ENCODE assay signal across 8 mouse cellular contexts in genomic region chr1:183297886-183298489, GRCm38 (mm10). TPM values are rescaled to one million over a fixed set of nuclear protein-coding genes. Genes with fewer than 3 reads are reported as not detected.
A peak's percentile ranks its signal among the peaks of the same experiment; 100 is the strongest.
DNase-seq lines count a peak whose midpoint lies in the region; ATAC-seq and TF ChIP-seq lines count a peak whose summit lies in the region.

No protein-coding gene starts in this region.

- H3K36me3 ChIP-seq in G1E (replicated peaks): peaks cover 14% of the 10 kb centered on the region
- no peaks in the 10 kb centered on the region for H3K36me3 ChIP-seq in hindbrain, embryonic 15.5 days

- H3K9ac ChIP-seq in hindbrain, embryonic 15.5 days: peak overlapping the region; percentile 39

- H3K4me1 ChIP-seq in G1E (ENCODE audit: insufficient read depth, low read depth, low read length): peaks cover 8% of the 10 kb centered on the region; the same call in 1 of the 2 replicates
- H3K4me1 ChIP-seq in hindbrain, embryonic 15.5 days (replicated peaks): peaks cover 4% of the 10 kb centered on the region; the same call in 1 of the 2 replicates

- DNase-seq in G1E (ENCODE audit: low spot score): peak; percentile 48
- peak; percentile 58 for DNase-seq in c-Kit-positive CD71-negative TER-119-negative erythroid progenitor cells, embryonic 14.5 days (ENCODE audit: low read depth)
- peak; percentile 9 to 27 for DNase-seq in frontal cortex, postnatal 25 days (ENCODE audit: low spot score in 2 of 2)
- peak; percentile 9 to 45 for DNase-seq in left cerebral cortex, adult 8-10 months (ENCODE audit: low spot score in 2 of 2)
- DNase-seq in right cerebral cortex, postnatal 14 days: peak; percentile 40
- no peak for DNase-seq in cerebellum, postnatal 14 days

- peak overlapping the region; percentile 86 for H3K27ac ChIP-seq in hindbrain, embryonic 15.5 days (replicated peaks)

- peak; percentile 60 for ATAC-seq in G1E (ENCODE audit: extremely low read depth, insufficient number of reproducible peaks, low FRiP score, poor library complexity, severe bottlenecking)
- no peak for ATAC-seq in hindbrain, embryonic 15.5 days (ENCODE audit: low FRiP score, low read depth)
- peak; percentile 20 for ATAC-seq in megakaryocyte, adult 5-6 weeks (ENCODE audit: poor library complexity, severe bottlenecking)

- peak overlapping the region; percentile 56 for H3K4me2 ChIP-seq in hindbrain, embryonic 15.5 days

- no peaks in the 10 kb centered on the region for H3K9me3 ChIP-seq in G1E (replicated peaks)
- H3K9me3 ChIP-seq in hindbrain, embryonic 15.5 days: no peaks in the 10 kb centered on the region

- peak overlapping the region; percentile 74 for H3K4me3 ChIP-seq in G1E (ENCODE audit: low read depth, low read length)
- H3K4me3 ChIP-seq in hindbrain, embryonic 15.5 days: peak overlapping the region; percentile 48

- TF ChIP-seq CTCF in G1E (IDR thresholded peaks at IDR 0.05; ENCODE audit: low read depth, low read length): no peak

- under 1% methylated on average over 20 of the region's 20 CpGs for WGBS in hindbrain, embryonic 15.5 days

- no peaks in the 10 kb centered on the region for H3K27me3 ChIP-seq in G1E (ENCODE audit: insufficient read depth, low read length)
- no peaks in the 10 kb centered on the region for H3K27me3 ChIP-seq in hindbrain, embryonic 15.5 days

RNA-seq across cellular contexts. Expression of gene Brox, which starts 0.9 kb away (rescaled TPM):
- total RNA-seq in G1E (2014; fragmentation: Nextera tagmentation) (57.6 and 81.9 TPM in 2 replicates), G1E (2017) (85.8 and 85.9 TPM in 2 replicates)
- polyA plus RNA-seq in G1E (2012): 2.0 and 5.4 TPM in 2 replicates
- polyA plus RNA-seq in hindbrain, embryonic 15.5 days (2015; fragmentation: Nextera tagmentation; extraction: Ambion mirVana): 95.8 and 96.5 TPM in 2 replicates
- 10 to 100 TPM; 54.5 to 60.1 (median 57.4) TPM for total RNA-seq in left cerebral cortex, adult 8-10 months (2022)
- total RNA-seq in megakaryocyte, adult 5-6 weeks (2015): 35.1 and 44.4 TPM in 2 replicates
- 52.9 and 66.7 TPM in 2 replicates for total RNA-seq in megakaryocyte, adult 5-6 weeks (2017)

RNA-seq across cellular contexts. Expression of gene Aida, which starts 1.6 kb away (rescaled TPM):
- 29.0 and 53.4 TPM in 2 replicates for total RNA-seq in G1E (2014; fragmentation: Nextera tagmentation)
- total RNA-seq in G1E (2017): 42.8 and 48.2 TPM in 2 replicates
- polyA plus RNA-seq in G1E (2012): 14.3 and 16.9 TPM in 2 replicates
- polyA plus RNA-seq in hindbrain, embryonic 15.5 days (2015; fragmentation: Nextera tagmentation; extraction: Ambion mirVana): 60.4 and 61.1 TPM in 2 replicates
- total RNA-seq in left cerebral cortex, adult 8-10 months (2022): 10 to 100 TPM; 53.4 to 57.2 (median 55.8) TPM
- total RNA-seq in megakaryocyte, adult 5-6 weeks (2015): 66.0 and 71.4 TPM in 2 replicates
- 85.7 and 88.5 TPM in 2 replicates for total RNA-seq in megakaryocyte, adult 5-6 weeks (2017)

Comparison
In these comparisons a context has a peak if more than half of its experiments do, and no peak if none do; other contexts are left out.
1. DNase-seq: peak in G1E (single experiment), c-Kit-positive CD71-negative TER-119-negative erythroid progenitor cells, embryonic 14.5 days (single experiment), frontal cortex, postnatal 25 days (2 of 2), left cerebral cortex, adult 8-10 months (2 of 2) and right cerebral cortex, postnatal 14 days (single experiment); none in cerebellum, postnatal 14 days (0 of 2).